Mouse (Mus musculus): ENCODE data around the gene Onecut1.

The Onecut1 gene

GRCm38 (mm10) chr9:74862096-74862780 lies 517 bp downstream of the Onecut1 start:
- DNase-seq = no peak

- no peak for DNase-seq
Measured at GRCm38 (mm10) chr9:74862783-74863654, 1.3 kb downstream of the Onecut1 start.

GRCm38 (mm10) chr9:74863655-74864443 lies 2.1 kb downstream of the Onecut1 start:
- DNase-seq = no peak

GRCm38 (mm10) chr9:74864471-74864870 lies 2.8 kb downstream of the Onecut1 start:
- DNase-seq = no peak

GRCm38 (mm10) chr9:74866596-74867313 lies 5.0 kb downstream of the Onecut1 start:
- DNase-seq = no peak

GRCm38 (mm10) chr9:74867641-74868205 lies 6.0 kb downstream of the Onecut1 start:
- peak; percentile 63 for DNase-seq

- DNase-seq = no peak
Measured at GRCm38 (mm10) chr9:74868336-74868950, 6.7 kb downstream of the Onecut1 start.

GRCm38 (mm10) chr9:74870960-74871688 lies 9.4 kb downstream of the Onecut1 start:
- DNase-seq = peak; percentile 77

GRCm38 (mm10) chr9:74876328-74876727 lies 14.6 kb downstream of the Onecut1 start:
- DNase-seq = no peak

GRCm38 (mm10) chr9:74877709-74878108 lies 16.0 kb downstream of the Onecut1 start:
- no peak for DNase-seq

GRCm38 (mm10) chr9:74887866-74888265 lies 26.1 kb downstream of the Onecut1 start:
- DNase-seq = no peak

GRCm38 (mm10) chr9:74896742-74897141 lies 35.0 kb downstream of the Onecut1 start:
- no peak for DNase-seq

GRCm38 (mm10) chr9:74897375-74897982 lies 35.8 kb downstream of the Onecut1 start:
- no peak for DNase-seq

GRCm38 (mm10) chr9:74900141-74900540 lies 38.4 kb downstream of the Onecut1 start:
- DNase-seq = no peak

- DNase-seq = peak; percentile 93
Measured at GRCm38 (mm10) chr9:74904866-74905508, 43.3 kb downstream of the Onecut1 start.

- peak; percentile 88 for DNase-seq
Measured at GRCm38 (mm10) chr9:74906951-74907350, 45.2 kb downstream of the Onecut1 start.

GRCm38 (mm10) chr9:74909245-74909644 lies 47.5 kb downstream of the Onecut1 start:
- peak; percentile 72 for DNase-seq

- DNase-seq = no peak
Measured at GRCm38 (mm10) chr9:74910226-74910759, 48.6 kb downstream of the Onecut1 start.

GRCm38 (mm10) chr9:74911430-74911829 lies 49.7 kb downstream of the Onecut1 start:
- no peak for DNase-seq

- DNase-seq = no peak
Measured at GRCm38 (mm10) chr9:74911919-74912318, 50.2 kb downstream of the Onecut1 start.
